Mouse (Mus musculus): ENCODE results near the gene Ahcyl2. TPM values are rescaled to one million over a fixed set of nuclear protein-coding genes. Genes with fewer than 3 reads are reported as not detected.
"Not testable (repeated sequence)": the region's sequence is repeated elsewhere in the genome, so short reads cannot be mapped to it uniquely, and the experiment has no call there.

The Ahcyl2 gene
- polyA plus RNA-seq, 2 experiments, result 20.8 to 23.3 TPM

- TF ChIP-seq POLR2A (IDR thresholded peaks at IDR 0.05; ENCODE audit: borderline replicate concordance, extremely low read depth, insufficient read depth, insufficient read length), result no peak
- no peak overlapping the region for H3K27ac ChIP-seq (replicated peaks; ENCODE audit: low read depth, low read length)
- H3K9ac ChIP-seq (ENCODE audit: low read depth, low read length, severe bottlenecking), result no peak overlapping the region
- peaks cover 6% of the 10 kb centered on the region for H3K9me3 ChIP-seq (ENCODE audit: control insufficient read depth, low read length)
- WGBS, result 94% methylated on average over 11 of the region's 11 CpGs
- ATAC-seq (ENCODE audit: low FRiP score, low read depth), result no peak
- H3K4me2 ChIP-seq (replicated peaks; ENCODE audit: low read depth, low read length, severe bottlenecking), result no peak overlapping the region
- no peaks in the 10 kb centered on the region for H3K27me3 ChIP-seq (ENCODE audit: control insufficient read depth, insufficient read depth, low read length)
- H3K4me1 ChIP-seq (ENCODE audit: control insufficient read depth, insufficient read depth, low read length), result no peaks in the 10 kb centered on the region
- H3K4me3 ChIP-seq (replicated peaks; ENCODE audit: low read length), result no peak overlapping the region
- DNase-seq (ENCODE audit: low spot score), result no peak
- H3K36me3 ChIP-seq (ENCODE audit: control insufficient read depth, insufficient read depth, low read length), result peaks cover 53% of the 10 kb centered on the region
Measured at GRCm38 (mm10) chr6:29753336-29753735, 14.5 kb upstream of the Ahcyl2 start.

GRCm38 (mm10) chr6:29756001-29756400 is 11.8 kb upstream of the Ahcyl2 start:
- Histone ChIP-seq H3K9me3 (ENCODE audit: control insufficient read depth, low read length) (no peaks in the 10 kb centered on the region), H3K4me2 (replicated peaks; ENCODE audit: low read depth, low read length, severe bottlenecking) (no peak overlapping the region), H3K27ac (replicated peaks; ENCODE audit: low read depth, low read length) (no peak overlapping the region), H3K4me3 (replicated peaks; ENCODE audit: low read length) (no peak overlapping the region), H3K9ac (ENCODE audit: low read depth, low read length, severe bottlenecking) (no peak overlapping the region), H3K4me1 (ENCODE audit: control insufficient read depth, insufficient read depth, low read length) (no peaks in the 10 kb centered on the region), H3K27me3 (ENCODE audit: control insufficient read depth, insufficient read depth, low read length) (no peaks in the 10 kb centered on the region), H3K36me3 (ENCODE audit: control insufficient read depth, insufficient read depth, low read length) (peaks cover 72% of the 10 kb centered on the region)
- ATAC-seq (ENCODE audit: low FRiP score, low read depth) (no peak), DNase-seq (ENCODE audit: low spot score) (no peak)
- no peak for TF ChIP-seq POLR2A (IDR thresholded peaks at IDR 0.05; ENCODE audit: borderline replicate concordance, extremely low read depth, insufficient read depth, insufficient read length)
- 87% methylated on average over 5 of the region's 5 CpGs for WGBS

GRCm38 (mm10) chr6:29756476-29756875 is 11.3 kb upstream of the Ahcyl2 start:
- Histone ChIP-seq H3K4me3 (replicated peaks; ENCODE audit: low read length) (no peak overlapping the region), H3K4me1 (ENCODE audit: control insufficient read depth, insufficient read depth, low read length) (no peaks in the 10 kb centered on the region), H3K36me3 (ENCODE audit: control insufficient read depth, insufficient read depth, low read length) (peaks cover 72% of the 10 kb centered on the region), H3K4me2 (replicated peaks; ENCODE audit: low read depth, low read length, severe bottlenecking) (no peak overlapping the region), H3K27ac (replicated peaks; ENCODE audit: low read depth, low read length) (no peak overlapping the region), H3K27me3 (ENCODE audit: control insufficient read depth, insufficient read depth, low read length) (no peaks in the 10 kb centered on the region), H3K9ac (ENCODE audit: low read depth, low read length, severe bottlenecking) (no peak overlapping the region), H3K9me3 (ENCODE audit: control insufficient read depth, low read length) (no peaks in the 10 kb centered on the region)
- 85% methylated on average over 4 of the region's 4 CpGs for WGBS
- DNase-seq (ENCODE audit: low spot score), result no peak
- TF ChIP-seq POLR2A (IDR thresholded peaks at IDR 0.05; ENCODE audit: borderline replicate concordance, extremely low read depth, insufficient read depth, insufficient read length), result no peak
- ATAC-seq (ENCODE audit: low FRiP score, low read depth), result no peak

GRCm38 (mm10) chr6:29758417-29758816 is 9.4 kb upstream of the Ahcyl2 start:
- WGBS, result 52% methylated on average over 4 of the region's 4 CpGs
- no peak overlapping the region for H3K9ac ChIP-seq (ENCODE audit: low read depth, low read length, severe bottlenecking)
- no peaks in the 10 kb centered on the region for H3K4me1 ChIP-seq (ENCODE audit: control insufficient read depth, insufficient read depth, low read length)
- no peak overlapping the region for H3K4me3 ChIP-seq (replicated peaks; ENCODE audit: low read length)
- H3K36me3 ChIP-seq (ENCODE audit: control insufficient read depth, insufficient read depth, low read length), result peaks cover 76% of the 10 kb centered on the region
- DNase-seq (ENCODE audit: low spot score), result peak; percentile 60
- 0 out of 2 replicates have a peak, but pooled peaks have one; percentile 43 for ATAC-seq (ENCODE audit: low FRiP score, low read depth)
- no peak for TF ChIP-seq POLR2A (IDR thresholded peaks at IDR 0.05; ENCODE audit: borderline replicate concordance, extremely low read depth, insufficient read depth, insufficient read length)
- H3K9me3 ChIP-seq (ENCODE audit: control insufficient read depth, low read length), result no peaks in the 10 kb centered on the region
- no peaks in the 10 kb centered on the region for H3K27me3 ChIP-seq (ENCODE audit: control insufficient read depth, insufficient read depth, low read length)
- H3K27ac ChIP-seq (replicated peaks; ENCODE audit: low read depth, low read length), result no peak overlapping the region
- no peak overlapping the region for H3K4me2 ChIP-seq (replicated peaks; ENCODE audit: low read depth, low read length, severe bottlenecking)

GRCm38 (mm10) chr6:29759012-29759679 is 8.7 kb upstream of the Ahcyl2 start:
- no peak overlapping the region for H3K4me2 ChIP-seq (replicated peaks; ENCODE audit: low read depth, low read length, severe bottlenecking)
- no peak overlapping the region for H3K4me3 ChIP-seq (replicated peaks; ENCODE audit: low read length)
- 88% methylated on average over 13 of the region's 13 CpGs for WGBS
- H3K9me3 ChIP-seq (ENCODE audit: control insufficient read depth, low read length), result no peaks in the 10 kb centered on the region
- H3K27me3 ChIP-seq (ENCODE audit: control insufficient read depth, insufficient read depth, low read length), result no peaks in the 10 kb centered on the region
- TF ChIP-seq POLR2A (IDR thresholded peaks at IDR 0.05; ENCODE audit: borderline replicate concordance, extremely low read depth, insufficient read depth, insufficient read length), result no peak
- no peaks in the 10 kb centered on the region for H3K4me1 ChIP-seq (ENCODE audit: control insufficient read depth, insufficient read depth, low read length)
- DNase-seq (ENCODE audit: low spot score), result no peak
- no peak overlapping the region for H3K27ac ChIP-seq (replicated peaks; ENCODE audit: low read depth, low read length)
- no peak overlapping the region for H3K9ac ChIP-seq (ENCODE audit: low read depth, low read length, severe bottlenecking)
- H3K36me3 ChIP-seq (ENCODE audit: control insufficient read depth, insufficient read depth, low read length), result peaks cover 69% of the 10 kb centered on the region
- no peak for ATAC-seq (ENCODE audit: low FRiP score, low read depth)

- not testable (repeated sequence) for H3K4me3 ChIP-seq (replicated peaks; ENCODE audit: low read length); H3K9ac ChIP-seq (ENCODE audit: low read depth, low read length, severe bottlenecking); H3K9me3 ChIP-seq (ENCODE audit: control insufficient read depth, low read length); ATAC-seq (ENCODE audit: low FRiP score, low read depth); H3K27me3 ChIP-seq (ENCODE audit: control insufficient read depth, insufficient read depth, low read length); H3K4me2 ChIP-seq (replicated peaks; ENCODE audit: low read depth, low read length, severe bottlenecking); DNase-seq (ENCODE audit: low spot score); H3K27ac ChIP-seq (replicated peaks; ENCODE audit: low read depth, low read length); H3K4me1 ChIP-seq (ENCODE audit: control insufficient read depth, insufficient read depth, low read length)
- WGBS, result 100% methylated on average over 2 of the region's 2 CpGs
- H3K36me3 ChIP-seq (ENCODE audit: control insufficient read depth, insufficient read depth, low read length), result peaks cover 57% of the 10 kb centered on the region
Measured at GRCm38 (mm10) chr6:29760397-29760796, 7.4 kb upstream of the Ahcyl2 start.
